ENCODE assay signal across 8 mouse cellular contexts in the genomic region with DNA sequence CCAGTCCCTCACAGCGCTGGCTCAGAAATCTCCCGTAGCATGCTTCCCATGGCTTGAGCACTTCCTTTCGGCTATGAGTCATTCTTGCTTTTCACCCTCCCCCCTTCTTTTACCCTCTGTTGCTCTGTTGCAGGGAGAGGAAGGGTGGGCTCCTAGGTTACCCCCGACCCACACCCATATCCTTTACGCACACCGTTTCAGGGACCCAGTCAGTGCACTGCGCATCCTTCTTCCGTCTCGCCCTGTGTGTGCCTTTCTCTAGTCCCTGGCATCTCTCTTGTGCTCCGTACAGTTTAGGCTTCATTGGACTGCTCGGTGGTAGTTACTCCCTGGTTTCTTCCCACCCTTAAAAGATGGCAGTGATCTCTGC. TPM values are rescaled to one million over a fixed set of nuclear protein-coding genes. Genes with fewer than 3 reads are reported as not detected.
A peak's percentile ranks its signal among the peaks of the same experiment; 100 is the strongest.
DNase-seq lines count a peak whose midpoint lies in the region; ATAC-seq and TF ChIP-seq lines count a peak whose summit lies in the region.

No protein-coding gene starts in this region.

- no peak for TF ChIP-seq POLR2A in ES-Bruce4 (IDR thresholded peaks at IDR 0.05; ENCODE audit: insufficient read depth, low read length)

- H3K27me3 ChIP-seq in kidney, embryonic 15.5 days: no peaks in the 10 kb centered on the region
- H3K27me3 ChIP-seq in ES-Bruce4 (ENCODE audit: control insufficient read depth, insufficient read depth, low read length, poor library complexity, severe bottlenecking): no peaks in the 10 kb centered on the region
- no peaks in the 10 kb centered on the region for H3K27me3 ChIP-seq in hindbrain, embryonic 16.5 days (replicated peaks; ENCODE audit: control insufficient read depth, insufficient read depth, low read length)
- no peaks in the 10 kb centered on the region for H3K27me3 ChIP-seq in midbrain, embryonic 11.5 days (ENCODE audit: control insufficient read depth, insufficient read depth, low read length)

- H3K4me1 ChIP-seq in kidney, embryonic 15.5 days: peaks cover 16% of the 10 kb centered on the region
- H3K4me1 ChIP-seq in ES-Bruce4 (ENCODE audit: control insufficient read depth, insufficient read depth, low read length): no peaks in the 10 kb centered on the region
- peaks cover 17% of the 10 kb centered on the region for H3K4me1 ChIP-seq in hindbrain, embryonic 16.5 days (ENCODE audit: control insufficient read depth, insufficient read depth, low read depth, low read length)
- H3K4me1 ChIP-seq in midbrain, embryonic 11.5 days (ENCODE audit: control insufficient read depth, insufficient read depth, low read length): peaks cover 6% of the 10 kb centered on the region; the same call in 1 of the 2 replicates

- H3K9ac ChIP-seq in kidney, embryonic 15.5 days: peak overlapping the region; percentile 76
- peak overlapping the region; percentile 94 for H3K9ac ChIP-seq in ES-Bruce4 (ENCODE audit: low read depth, poor library complexity, severe bottlenecking)
- H3K9ac ChIP-seq in hindbrain, embryonic 16.5 days (ENCODE audit: low read depth, low read length): peak overlapping the region; percentile 97
- peak overlapping the region; percentile 95 for H3K9ac ChIP-seq in midbrain, embryonic 11.5 days (ENCODE audit: low read length)

- H3K9me3 ChIP-seq in kidney, embryonic 15.5 days (replicated peaks): no peaks in the 10 kb centered on the region
- H3K9me3 ChIP-seq in ES-Bruce4 (replicated peaks; ENCODE audit: control insufficient read depth, insufficient read depth, low read length, poor library complexity, severe bottlenecking): no peaks in the 10 kb centered on the region
- H3K9me3 ChIP-seq in hindbrain, embryonic 16.5 days (ENCODE audit: control insufficient read depth, low read length): no peaks in the 10 kb centered on the region
- no peaks in the 10 kb centered on the region for H3K9me3 ChIP-seq in midbrain, embryonic 11.5 days (ENCODE audit: control insufficient read depth, low read length)

- peak overlapping the region; percentile 97 for H3K27ac ChIP-seq in kidney, embryonic 15.5 days
- no peak overlapping the region for H3K27ac ChIP-seq in ES-Bruce4 (ENCODE audit: insufficient read depth, low read length)
- H3K27ac ChIP-seq in hindbrain, embryonic 16.5 days (ENCODE audit: low read depth, low read length): peak overlapping the region; percentile 99
- peak overlapping the region; percentile 97 for H3K27ac ChIP-seq in midbrain, embryonic 11.5 days (ENCODE audit: low read depth, low read length)

- under 1% methylated on average over 11 of the region's 11 CpGs for WGBS in kidney, embryonic 15.5 days
- WGBS in hindbrain, embryonic 16.5 days: under 1% methylated on average over 11 of the region's 11 CpGs
- 0% methylated on average over 11 of the region's 11 CpGs for WGBS in midbrain, embryonic 11.5 days

- no peak for TF ChIP-seq EP300 in ES-Bruce4 (IDR thresholded peaks at IDR 0.05; ENCODE audit: insufficient read depth, low read depth, low read length)

- H3K36me3 ChIP-seq in kidney, embryonic 15.5 days: no peaks in the 10 kb centered on the region
- no peaks in the 10 kb centered on the region for H3K36me3 ChIP-seq in ES-Bruce4 (ENCODE audit: control insufficient read depth, insufficient read depth, low read length, poor library complexity, severe bottlenecking)
- H3K36me3 ChIP-seq in hindbrain, embryonic 16.5 days (ENCODE audit: control insufficient read depth, insufficient read depth, low read length): no peaks in the 10 kb centered on the region
- H3K36me3 ChIP-seq in midbrain, embryonic 11.5 days (ENCODE audit: control insufficient read depth, insufficient read depth, low read length): no peaks in the 10 kb centered on the region

- TF ChIP-seq CTCF in ES-Bruce4 (IDR thresholded peaks at IDR 0.05; ENCODE audit: low read depth, low read length): no peak

- H3K4me3 ChIP-seq in kidney, embryonic 15.5 days (replicated peaks): peak overlapping the region; percentile 77
- H3K4me3 ChIP-seq in ES-Bruce4 (ENCODE audit: low read depth, low read length): peak overlapping the region; percentile 84
- peak overlapping the region; percentile 94 for H3K4me3 ChIP-seq in hindbrain, embryonic 16.5 days (ENCODE audit: low read length)
- peak overlapping the region; percentile 87 for H3K4me3 ChIP-seq in midbrain, embryonic 11.5 days (ENCODE audit: low read depth, low read length)

- peak overlapping the region; percentile 86 for H3K4me2 ChIP-seq in kidney, embryonic 15.5 days
- peak overlapping the region; percentile 83 for H3K4me2 ChIP-seq in hindbrain, embryonic 16.5 days (ENCODE audit: low read length)
- H3K4me2 ChIP-seq in midbrain, embryonic 11.5 days: peak overlapping the region; percentile 61

- DNase-seq in kidney, postnatal 4 days: no peak
- peak; percentile 32 for DNase-seq in embryo, embryonic 11 days
- DNase-seq in midbrain, embryonic 11.5 days (ENCODE audit: low spot score, missing footprints): peak; percentile 95
- no peak for DNase-seq in kidney, adult 9 months

- ATAC-seq in kidney, embryonic 15.5 days (replicated peaks; ENCODE audit: low FRiP score): peak; percentile 57
- peak; percentile 71 for ATAC-seq in hindbrain, embryonic 16.5 days
- peak; percentile 59 for ATAC-seq in midbrain, embryonic 11.5 days (ENCODE audit: low FRiP score)
- no peak for ATAC-seq in monocyte, adult 5-6 weeks (replicated peaks; ENCODE audit: insufficient number of reproducible peaks, low FRiP score, low TSS enrichment, poor library complexity, severe bottlenecking)

RNA-seq across cellular contexts. Expression of a gene that starts 0.7 kb away (rescaled TPM):
- polyA plus RNA-seq in kidney, embryonic 15.5 days (2015; fragmentation: Nextera tagmentation; extraction: Ambion mirVana): 8.1 and 9.1 TPM in 2 replicates
- polyA plus RNA-seq in ES-Bruce4 (2011; ENCODE audit: insufficient read depth, insufficient read length, low read depth, missing spikeins): 6.0 and 6.1 TPM in 2 replicates
- polyA plus RNA-seq in hindbrain, embryonic 16.5 days (2015; fragmentation: Nextera tagmentation; extraction: Ambion mirVana): 13.8 and 17.7 TPM in 2 replicates
- polyA plus RNA-seq in midbrain, embryonic 11.5 days (2014; fragmentation: Nextera tagmentation; extraction: Ambion mirVana): 13.0 and 13.2 TPM in 2 replicates
- 254 to 316 TPM (median 254 TPM) in 3 replicates for total RNA-seq in monocyte, adult 5-6 weeks (2017)

RNA-seq across cellular contexts. Expression of a gene that starts 28.0 kb away (rescaled TPM):
- polyA plus RNA-seq in kidney, embryonic 15.5 days (2015; fragmentation: Nextera tagmentation; extraction: Ambion mirVana): 0.08 and 0.18 TPM in 2 replicates
- not detected in 2 replicates for polyA plus RNA-seq in ES-Bruce4 (2011; ENCODE audit: insufficient read depth, insufficient read length, low read depth, missing spikeins)
- 0.51 and 0.56 TPM in 2 replicates for polyA plus RNA-seq in hindbrain, embryonic 16.5 days (2015; fragmentation: Nextera tagmentation; extraction: Ambion mirVana)
- polyA plus RNA-seq in midbrain, embryonic 11.5 days (2014; fragmentation: Nextera tagmentation; extraction: Ambion mirVana): 0.18 and 0.25 TPM in 2 replicates
- 2.4 to 5.0 TPM (median 3.9 TPM) in 3 replicates for total RNA-seq in monocyte, adult 5-6 weeks (2017)

Comparison
In these comparisons a context has a peak if more than half of its experiments do, and no peak if none do; other contexts are left out.
1. DNase-seq: peak in embryo, embryonic 11 days (single experiment) and midbrain, embryonic 11.5 days (single experiment); none in kidney, postnatal 4 days (0 of 2) and kidney, adult 9 months (single experiment).
2. Peak in every context shown above with its lines, with median percentiles within 50 percentile points of each other: H3K4me2 ChIP-seq, H3K4me3 ChIP-seq and H3K9ac ChIP-seq.